Mouse (Mus musculus): ENCODE measurements around the gene Zbtb37. TPM values are rescaled to one million over a fixed set of nuclear protein-coding genes. Genes with fewer than 3 reads are reported as not detected.
"Not testable (repeated sequence)": the region's sequence is repeated elsewhere in the genome, so short reads cannot be mapped to it uniquely, and the experiment has no call there.

Zbtb37 gene
- polyA plus RNA-seq, 1 experiment from 2014 or later, result 4.0 TPM

DNA sequence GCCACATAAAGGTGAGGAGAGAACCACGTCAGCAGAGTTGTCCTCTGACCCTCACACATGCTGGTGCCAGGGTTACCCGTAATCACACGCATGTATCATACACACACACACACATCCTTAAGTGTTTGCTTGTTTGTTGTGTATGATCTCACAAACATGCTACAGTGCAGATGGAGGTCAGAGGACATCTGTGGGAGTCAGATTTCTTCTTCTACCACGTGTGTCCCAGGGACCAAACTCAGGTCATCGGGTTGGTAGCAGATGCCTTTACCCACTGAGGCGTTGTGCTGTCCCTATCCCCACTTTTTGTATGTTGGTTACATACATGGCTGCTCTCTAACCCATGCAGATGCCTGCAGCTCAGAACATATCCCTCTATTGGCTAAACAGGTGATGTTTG lies 49.2 kb downstream of the Zbtb37 start:
- Histone ChIP-seq H3K36me3 (ENCODE audit: control insufficient read depth, insufficient read depth) (no peaks in the 10 kb centered on the region), H3K27me3 (replicated peaks; ENCODE audit: control insufficient read depth, insufficient read depth, low read length) (no peaks in the 10 kb centered on the region), H3K4me1 (replicated peaks; ENCODE audit: control insufficient read depth, insufficient read depth, low read length) (no peaks in the 10 kb centered on the region), H3K9ac (ENCODE audit: low read depth, low read length) (no peak overlapping the region), H3K4me3 (ENCODE audit: low read depth, low read length) (no peak overlapping the region), H3K4me2 (replicated peaks; ENCODE audit: low read depth) (no peak overlapping the region), H3K9me3 (ENCODE audit: control insufficient read depth) (no peaks in the 10 kb centered on the region), H3K27ac (ENCODE audit: low read depth, low read length) (no peak overlapping the region)
- WGBS, result 88% methylated on average over 6 of the region's 6 CpGs
- no peak for ATAC-seq
- TF ChIP-seq CTCF (IDR thresholded peaks at IDR 0.05; ENCODE audit: low read depth), result no peak

DNA sequence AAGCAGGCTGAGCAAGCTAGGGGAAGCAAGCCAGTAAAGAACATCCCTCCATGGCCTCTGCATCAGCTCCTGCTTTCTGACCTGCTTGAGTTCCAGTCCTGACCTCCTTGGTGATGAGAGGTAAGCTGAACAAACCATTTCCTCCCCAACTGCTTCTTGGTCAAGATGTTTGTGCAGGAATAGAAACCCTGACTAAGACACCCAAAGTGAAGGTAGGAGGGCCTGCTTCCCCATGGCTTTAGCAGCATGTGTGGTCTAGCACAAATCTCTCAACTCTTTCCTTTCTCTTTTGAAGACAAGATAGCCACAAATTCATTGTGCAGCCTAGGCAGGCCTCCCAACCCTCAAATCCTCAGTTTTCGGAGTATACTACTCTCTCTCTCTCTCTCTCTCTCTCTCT lies 49.9 kb downstream of the Zbtb37 start:
- H3K36me3 ChIP-seq (ENCODE audit: control insufficient read depth, insufficient read depth); H3K9ac ChIP-seq (ENCODE audit: low read depth, low read length); H3K4me2 ChIP-seq (replicated peaks; ENCODE audit: low read depth); H3K4me3 ChIP-seq (ENCODE audit: low read depth, low read length); H3K27ac ChIP-seq (ENCODE audit: low read depth, low read length); H3K9me3 ChIP-seq (ENCODE audit: control insufficient read depth); H3K27me3 ChIP-seq (replicated peaks; ENCODE audit: control insufficient read depth, insufficient read depth, low read length); H3K4me1 ChIP-seq (replicated peaks; ENCODE audit: control insufficient read depth, insufficient read depth, low read length); ATAC-seq: not testable (repeated sequence)
- whole genome bisulfite sequencing, result 59% methylated on average over 1 of the region's 1 CpGs

DNA sequence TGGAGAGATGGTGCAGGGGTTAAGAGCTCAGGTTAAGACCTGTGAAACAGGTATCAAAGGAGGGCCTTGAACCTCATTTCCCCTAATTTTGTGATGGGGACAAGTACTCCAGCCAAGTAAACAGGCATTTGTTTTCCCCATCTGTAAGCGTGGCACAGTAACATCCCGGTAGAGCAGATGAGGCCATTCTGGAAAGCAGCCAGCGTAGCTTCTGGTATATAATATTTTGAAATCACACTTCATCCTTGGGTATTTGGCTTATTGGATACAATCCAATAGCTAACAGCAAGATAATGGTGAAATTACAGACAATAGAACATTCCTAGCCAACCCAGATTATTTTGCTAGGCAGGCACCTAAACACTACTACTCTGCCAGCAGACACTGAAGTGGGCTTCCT lies 51.8 kb downstream of the Zbtb37 start:
- no peak overlapping the region for H3K4me3 ChIP-seq (ENCODE audit: low read depth, low read length)
- no peak for TF ChIP-seq CTCF (IDR thresholded peaks at IDR 0.05; ENCODE audit: low read depth)
- H3K9me3 ChIP-seq (ENCODE audit: control insufficient read depth), result no peaks in the 10 kb centered on the region
- WGBS, result 67% methylated on average over 3 of the region's 3 CpGs
- H3K27ac ChIP-seq (ENCODE audit: low read depth, low read length), result no peak overlapping the region
- H3K27me3 ChIP-seq (replicated peaks; ENCODE audit: control insufficient read depth, insufficient read depth, low read length), result no peaks in the 10 kb centered on the region
- no peaks in the 10 kb centered on the region for H3K36me3 ChIP-seq (ENCODE audit: control insufficient read depth, insufficient read depth)
- no peak for ATAC-seq
- H3K9ac ChIP-seq (ENCODE audit: low read depth, low read length), result no peak overlapping the region
- no peak overlapping the region for H3K4me2 ChIP-seq (replicated peaks; ENCODE audit: low read depth)
- H3K4me1 ChIP-seq (replicated peaks; ENCODE audit: control insufficient read depth, insufficient read depth, low read length), result no peaks in the 10 kb centered on the region

DNA sequence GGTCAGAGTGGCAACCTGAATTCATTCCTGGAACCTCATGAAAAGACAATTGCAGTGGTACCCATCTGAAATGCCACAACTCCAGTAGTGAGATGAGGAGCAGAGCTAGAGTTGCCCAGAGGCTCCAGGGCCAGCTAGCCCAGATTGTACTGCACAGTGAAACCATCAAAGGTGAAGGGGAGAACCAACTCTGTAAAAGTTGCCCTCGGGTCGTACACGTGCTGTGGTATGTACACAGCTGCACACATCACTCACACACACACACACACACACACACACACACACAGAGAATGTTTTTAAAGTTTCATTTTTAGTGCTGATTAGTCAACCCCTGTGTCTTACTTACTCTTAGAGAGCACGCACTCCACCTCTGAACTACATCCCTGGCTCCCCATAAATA lies 53.3 kb downstream of the Zbtb37 start:
- TF ChIP-seq CTCF (IDR thresholded peaks at IDR 0.05; ENCODE audit: low read depth), result no peak
- no peak overlapping the region for H3K27ac ChIP-seq (ENCODE audit: low read depth, low read length)
- no peak for ATAC-seq
- H3K27me3 ChIP-seq (replicated peaks; ENCODE audit: control insufficient read depth, insufficient read depth, low read length), result no peaks in the 10 kb centered on the region
- H3K9me3 ChIP-seq (ENCODE audit: control insufficient read depth), result no peaks in the 10 kb centered on the region
- no peak overlapping the region for H3K4me2 ChIP-seq (replicated peaks; ENCODE audit: low read depth)
- no peaks in the 10 kb centered on the region for H3K36me3 ChIP-seq (ENCODE audit: control insufficient read depth, insufficient read depth)
- no peak overlapping the region for H3K9ac ChIP-seq (ENCODE audit: low read depth, low read length)
- H3K4me1 ChIP-seq (replicated peaks; ENCODE audit: control insufficient read depth, insufficient read depth, low read length), result no peaks in the 10 kb centered on the region
- H3K4me3 ChIP-seq (ENCODE audit: low read depth, low read length), result no peak overlapping the region
- 78% methylated on average over 4 of the region's 4 CpGs for WGBS

DNA sequence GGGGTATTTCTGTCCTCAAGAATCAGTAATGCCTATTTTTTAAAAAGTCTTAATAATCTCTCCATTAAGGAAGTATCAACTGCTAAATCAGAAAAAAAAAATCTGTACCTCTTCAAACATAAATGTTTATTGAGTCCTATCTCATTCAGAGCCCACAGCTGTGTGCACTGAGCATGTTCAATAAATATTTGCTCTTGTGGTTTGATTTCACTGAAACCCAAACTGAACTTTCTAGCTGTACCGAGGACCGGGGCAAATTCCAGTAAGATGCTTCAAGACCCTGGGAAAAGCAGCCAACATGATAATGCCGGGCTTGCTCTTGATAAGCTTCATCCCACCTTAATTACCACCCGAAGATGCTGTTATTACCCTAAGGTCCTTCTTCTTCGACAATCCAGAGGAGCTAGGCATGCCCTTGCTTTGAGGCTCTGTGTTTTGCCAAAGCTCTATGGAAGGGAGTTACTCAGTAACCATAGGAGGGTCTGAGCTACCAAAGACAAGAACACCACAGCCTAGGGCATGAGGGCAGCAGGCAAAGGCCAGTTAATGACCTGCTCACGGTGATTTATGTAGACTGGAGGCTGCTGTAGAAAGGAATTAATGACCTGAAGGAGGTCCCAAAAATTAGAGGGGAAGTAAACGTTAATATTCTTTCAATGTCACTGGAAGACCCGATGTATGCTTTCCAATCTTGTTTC lies 54.0 kb downstream of the Zbtb37 start:
- Histone ChIP-seq H3K9ac (ENCODE audit: low read depth, low read length) (no peak overlapping the region), H3K36me3 (ENCODE audit: control insufficient read depth, insufficient read depth) (no peaks in the 10 kb centered on the region), H3K4me1 (replicated peaks; ENCODE audit: control insufficient read depth, insufficient read depth, low read length) (no peaks in the 10 kb centered on the region), H3K4me3 (ENCODE audit: low read depth, low read length) (no peak overlapping the region), H3K9me3 (ENCODE audit: control insufficient read depth) (no peaks in the 10 kb centered on the region), H3K27me3 (replicated peaks; ENCODE audit: control insufficient read depth, insufficient read depth, low read length) (no peaks in the 10 kb centered on the region), H3K4me2 (replicated peaks; ENCODE audit: low read depth) (no peak overlapping the region), H3K27ac (ENCODE audit: low read depth, low read length) (no peak overlapping the region)
- WGBS, result 34% methylated on average over 8 of the region's 8 CpGs
- ATAC-seq, result no peak
- no peak for TF ChIP-seq CTCF (IDR thresholded peaks at IDR 0.05; ENCODE audit: low read depth)

DNA sequence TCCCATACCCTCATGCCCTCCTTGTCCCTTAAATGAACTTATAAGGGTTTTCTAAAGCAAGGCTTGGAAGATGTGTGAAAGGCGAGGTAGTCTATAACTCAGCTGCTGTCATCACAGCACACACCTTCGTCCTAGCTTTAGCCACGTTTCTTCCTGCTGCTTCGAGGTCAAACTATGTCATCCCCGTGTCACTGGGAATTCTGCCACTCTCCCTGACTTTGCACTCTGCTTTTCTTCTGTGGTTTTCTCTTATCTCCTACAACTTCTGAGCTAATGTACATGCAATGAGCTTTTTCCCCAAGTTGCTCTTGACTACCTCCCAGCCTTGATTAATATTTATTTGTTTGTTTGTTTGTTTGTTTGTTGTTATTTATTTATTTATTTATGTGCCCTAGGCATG lies 54.6 kb downstream of the Zbtb37 start:
- WGBS, result 37% methylated on average over 5 of the region's 5 CpGs

More for the DNA sequence above, 54.6 kb downstream of the Zbtb37 start:
- H3K27me3 ChIP-seq (replicated peaks; ENCODE audit: control insufficient read depth, insufficient read depth, low read length), result no peaks in the 10 kb centered on the region
- ATAC-seq, result peak; percentile 42; the same call in 1 of the 2 replicates
- H3K4me3 ChIP-seq (ENCODE audit: low read depth, low read length), result no peak overlapping the region
- no peaks in the 10 kb centered on the region for H3K9me3 ChIP-seq (ENCODE audit: control insufficient read depth)
- H3K27ac ChIP-seq (ENCODE audit: low read depth, low read length), result no peak overlapping the region
- no peaks in the 10 kb centered on the region for H3K4me1 ChIP-seq (replicated peaks; ENCODE audit: control insufficient read depth, insufficient read depth, low read length)
- no peaks in the 10 kb centered on the region for H3K36me3 ChIP-seq (ENCODE audit: control insufficient read depth, insufficient read depth)
- H3K9ac ChIP-seq (ENCODE audit: low read depth, low read length), result no peak overlapping the region
- no peak overlapping the region for H3K4me2 ChIP-seq (replicated peaks; ENCODE audit: low read depth)
- TF ChIP-seq CTCF (IDR thresholded peaks at IDR 0.05; ENCODE audit: low read depth), result no peak

Measured in intestine, postnatal 0 days (tissue).